Mouse (Mus musculus) ES-CJ7 (cell line): ENCODE data around the gene Gpn1.

Experiments
- DNase-seq: peaks from one replicate; pipeline ENCODE4 v3.0.0; 2011; ENCODE audit warnings: low read depth, low spot score

Gpn1 gene

DNA sequence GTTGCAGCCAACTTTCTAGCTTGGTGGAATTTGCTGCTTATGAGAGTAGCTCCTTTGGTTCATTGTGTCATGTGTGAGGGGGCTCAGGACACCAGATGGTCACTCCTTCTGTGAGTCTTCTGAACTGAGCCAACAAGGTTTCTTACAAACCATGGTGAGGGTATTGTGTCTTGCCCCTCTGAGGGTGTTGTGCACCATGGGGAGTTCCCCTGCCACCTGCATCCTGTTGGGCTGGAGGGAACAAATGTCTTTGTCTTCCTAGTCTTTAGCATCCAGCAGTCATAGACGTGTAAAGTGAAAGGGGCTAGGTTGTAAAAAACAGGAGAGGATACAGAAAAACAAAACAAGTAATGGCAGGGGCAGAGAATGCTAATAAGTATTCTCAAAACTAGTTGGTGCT lies 64.9 kb downstream of the Gpn1 start:
- peak; percentile 53 for DNase-seq

DNA sequence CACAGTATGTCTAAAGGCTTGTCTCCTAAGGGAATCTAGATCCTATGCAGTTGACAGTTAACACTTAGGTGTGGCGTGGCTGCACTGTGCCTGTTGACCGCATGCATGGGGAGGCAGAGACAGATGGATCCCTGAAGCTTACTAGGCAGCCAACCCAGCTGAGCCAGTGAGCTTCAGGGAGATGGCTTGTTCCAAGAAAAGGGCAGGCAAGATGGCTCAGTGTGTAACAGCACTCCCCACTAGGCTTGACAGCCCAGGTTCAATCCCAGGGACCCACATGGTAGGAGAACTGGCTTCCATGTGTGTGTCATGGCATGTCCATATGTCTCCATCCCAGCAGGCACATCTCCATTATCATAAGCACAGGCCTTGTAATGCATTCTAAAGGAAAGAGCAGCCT lies 65.8 kb downstream of the Gpn1 start:
- DNase-seq, result no peak

DNA sequence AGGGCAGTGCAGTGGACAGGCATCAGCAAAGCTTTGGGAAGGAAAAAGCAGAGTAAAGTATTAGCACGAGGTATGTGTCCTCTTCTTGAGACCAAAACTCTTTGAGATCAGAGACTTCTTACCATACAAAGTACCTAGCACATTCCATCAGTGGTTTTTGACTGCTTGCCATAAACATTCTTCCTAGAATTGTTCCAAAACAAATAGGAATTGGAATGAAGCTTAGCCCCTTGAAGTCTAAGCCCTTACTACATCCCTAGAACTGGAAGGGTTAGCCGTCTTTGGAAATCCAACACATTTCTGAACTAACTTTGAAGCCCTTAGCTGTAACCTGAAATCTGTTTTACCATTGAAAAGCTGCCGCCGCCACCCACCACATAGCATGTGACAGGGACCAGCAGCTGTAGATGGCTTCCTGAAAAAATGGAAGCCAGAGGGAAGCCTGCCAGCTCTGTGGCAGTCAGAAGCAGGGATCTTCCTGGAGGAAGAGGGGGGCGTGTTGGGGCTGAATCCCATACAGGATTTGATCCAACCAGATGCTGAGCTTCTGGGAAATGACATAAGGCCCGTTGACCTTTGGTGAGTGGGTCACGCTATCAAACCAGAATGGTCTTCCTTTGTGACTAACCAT lies 67.6 kb downstream of the Gpn1 start:
- no peak for DNase-seq
